Mouse (Mus musculus) hindbrain, embryonic 16.5 days (tissue): ENCODE measurements around the gene Klhl11. TPM values are rescaled to one million over a fixed set of nuclear protein-coding genes. Genes with fewer than 3 reads are reported as not detected.

Experiments
- ATAC-seq: fragments of 200-750 bp; cut with Nextera tagmentation; 2 replicates; pipeline ENCODE4 v1.8.0; 2017; ENCODE audit warnings: moderate TSS enrichment, moderate library complexity
- H3K27ac ChIP-seq: fragments of 300-500 bp; sonication (generic); 2 replicates; pipeline ENCODE4 v1.5.1; 2014; ENCODE audit warnings: low read depth, mild to moderate bottlenecking, control low read depth, low read length, moderate library complexity
- H3K27me3 ChIP-seq: fragments of 300-500 bp; sonication (generic); replicated peaks from 2 replicates; pipeline ENCODE4 v1.6.1; 2014; ENCODE audit warnings: low read length; ENCODE audit not compliant: control insufficient read depth, insufficient read depth
- H3K36me3 ChIP-seq: fragments of 300-500 bp; sonication (generic); 2 replicates; pipeline ENCODE4 v1.6.1; 2014; ENCODE audit warnings: mild to moderate bottlenecking, low read length, moderate library complexity, mixed read lengths; ENCODE audit not compliant: control insufficient read depth, insufficient read depth
- H3K4me1 ChIP-seq: fragments of 300-500 bp; sonication (generic); 2 replicates; pipeline ENCODE4 v1.6.1; 2014; ENCODE audit warnings: low read depth, low read length; ENCODE audit not compliant: control insufficient read depth, insufficient read depth
- H3K4me2 ChIP-seq: fragments of 300-500 bp; sonication (generic); 2 replicates; pipeline ENCODE4 v1.6.1; 2014; ENCODE audit warnings: mild to moderate bottlenecking, low read length, control low read depth, moderate library complexity
- H3K4me3 ChIP-seq: fragments of 300-500 bp; sonication (generic); 2 replicates; pipeline ENCODE4 v1.5.1; 2014; ENCODE audit warnings: mild to moderate bottlenecking, low read length, control low read depth, moderate library complexity
- H3K9ac ChIP-seq: fragments of 300-500 bp; sonication (generic); 2 replicates; pipeline ENCODE4 v1.6.1; 2014; ENCODE audit warnings: low read depth, mild to moderate bottlenecking, control low read depth, low read length, moderate library complexity
- H3K9me3 ChIP-seq: fragments of 300-500 bp; sonication (generic); 2 replicates; pipeline ENCODE4 v1.6.1; 2014; ENCODE audit warnings: mild to moderate bottlenecking, low read length, moderate library complexity; ENCODE audit not compliant: control insufficient read depth
- WGBS: fragments of 180-500 bp; shearing (Covaris S2); extraction: QIAGEN DNeasy Blood & Tissue Kit; methylation state at CpG from one replicate; pipeline ENCODE4 v1.1.7; 2014; 5-methylcytosine and 5-hydroxymethylcytosine counted together
- polyA plus RNA-seq: library from polyadenylated mRNA; unstranded; fragments of >200 nt; fragmentation: Nextera tagmentation; extraction: Ambion mirVana; gene quantifications from 2 replicates; pipeline ENCODE4 v1.2.1, GENCODE M21; 2015

Klhl11 gene
- polyA plus RNA-seq, 1 experiment from 2014 or later = 9.1 TPM

- H3K9ac ChIP-seq = no peak overlapping the region
- peaks cover 13% of the 10 kb centered on the region; the same call in 1 of the 2 replicates for H3K36me3 ChIP-seq
- no peak overlapping the region for H3K27ac ChIP-seq
- H3K4me1 ChIP-seq = no peaks in the 10 kb centered on the region
- H3K4me3 ChIP-seq = no peak overlapping the region
- no peaks in the 10 kb centered on the region for H3K27me3 ChIP-seq
- WGBS = 88% methylated on average over 4 of the region's 4 CpGs
- no peak for ATAC-seq
- no peak overlapping the region for H3K4me2 ChIP-seq
- no peaks in the 10 kb centered on the region for H3K9me3 ChIP-seq
Measured at GRCm38 (mm10) chr11:100457247-100457646, 15.3 kb downstream of the Klhl11 start.

- Histone ChIP-seq H3K4me2 (no peak overlapping the region), H3K4me1 (peaks cover 5% of the 10 kb centered on the region), H3K27me3 (no peaks in the 10 kb centered on the region), H3K36me3 (no peaks in the 10 kb centered on the region), H3K4me3 (no peak overlapping the region), H3K9ac (no peak overlapping the region), H3K27ac (no peak overlapping the region), H3K9me3 (no peaks in the 10 kb centered on the region)
- 73% methylated on average over 6 of the region's 6 CpGs for WGBS
- no peak for ATAC-seq
Measured at GRCm38 (mm10) chr11:100442625-100443024, 29.9 kb downstream of the Klhl11 start.

- H3K27me3 ChIP-seq = no peaks in the 10 kb centered on the region
- H3K9ac ChIP-seq = peak within 1 kb of the TSS; percentile 94
- no peak for ATAC-seq
- H3K27ac ChIP-seq = peak within 1 kb of the TSS; percentile 78
- no peaks in the 10 kb centered on the region for H3K9me3 ChIP-seq
- H3K4me1 ChIP-seq = peaks cover 5% of the 10 kb centered on the region
- 79% methylated on average over 8 of the region's 8 CpGs for WGBS
- peak within 1 kb of the TSS; percentile 80 for H3K4me3 ChIP-seq
- H3K4me2 ChIP-seq = peak within 1 kb of the TSS; percentile 81
- H3K36me3 ChIP-seq = 0 out of 2 replicates have a peak, but pooled peaks cover under 1% of the 10 kb centered on the region
Measured at GRCm38 (mm10) chr11:100441797-100442196, 30.7 kb downstream of the Klhl11 start, which contains the start of the genes Nt5c3b and Klhl10. Gene Nt5c3b (minus strand): TSS chr11:100441808. Gene Klhl10 (plus strand): TSS chr11:100441917.

- WGBS = 2% methylated on average over 49 of the region's 52 CpGs
- H3K4me2 ChIP-seq = peak overlapping the region; percentile 81
- no peaks in the 10 kb centered on the region for H3K27me3 ChIP-seq
- peak overlapping the region; percentile 78 for H3K27ac ChIP-seq
- H3K36me3 ChIP-seq = 0 out of 2 replicates have a peak, but pooled peaks cover 2% of the 10 kb centered on the region
- no peaks in the 10 kb centered on the region for H3K9me3 ChIP-seq
- peak overlapping the region; percentile 94 for H3K9ac ChIP-seq
- peak; percentile 97 for ATAC-seq
- H3K4me3 ChIP-seq = peak overlapping the region; percentile 80
- H3K4me1 ChIP-seq = peaks cover 5% of the 10 kb centered on the region
Measured at GRCm38 (mm10) chr11:100440691-100441522, 31.6 kb downstream of the Klhl11 start.

- no peak overlapping the region for H3K9ac ChIP-seq
- 79% methylated on average over 1 of the region's 1 CpGs for WGBS
- no peak overlapping the region for H3K4me3 ChIP-seq
- H3K4me1 ChIP-seq = peaks cover 5% of the 10 kb centered on the region
- no peak for ATAC-seq
- H3K27me3 ChIP-seq = no peaks in the 10 kb centered on the region
- H3K36me3 ChIP-seq = 0 out of 2 replicates have a peak, but pooled peaks cover 4% of the 10 kb centered on the region
- no peaks in the 10 kb centered on the region for H3K9me3 ChIP-seq
- H3K4me2 ChIP-seq = no peak overlapping the region
- H3K27ac ChIP-seq = no peak overlapping the region
Measured at GRCm38 (mm10) chr11:100437901-100438300, 34.6 kb downstream of the Klhl11 start.

GRCm38 (mm10) chr11:100435678-100436246 is 36.8 kb downstream of the Klhl11 start:
- Histone ChIP-seq H3K36me3 (0 out of 2 replicates have a peak, but pooled peaks cover 7% of the 10 kb centered on the region), H3K27ac (no peak overlapping the region), H3K9ac (no peak overlapping the region), H3K4me2 (no peak overlapping the region), H3K9me3 (no peaks in the 10 kb centered on the region), H3K27me3 (no peaks in the 10 kb centered on the region), H3K4me3 (no peak overlapping the region), H3K4me1 (peaks cover 5% of the 10 kb centered on the region)
- no peak for ATAC-seq
- 26% methylated on average over 9 of the region's 9 CpGs for WGBS

GRCm38 (mm10) chr11:100432002-100432401 is 40.5 kb downstream of the Klhl11 start:
- WGBS = 96% methylated on average over 5 of the region's 5 CpGs
- H3K36me3 ChIP-seq = peaks cover 12% of the 10 kb centered on the region; the same call in 1 of the 2 replicates
- H3K9ac ChIP-seq = no peak overlapping the region

GRCm38 (mm10) chr11:100430052-100430451 is 42.5 kb downstream of the Klhl11 start:
- no peaks in the 10 kb centered on the region for H3K4me1 ChIP-seq
- H3K9ac ChIP-seq = no peak overlapping the region
- 80% methylated on average over 7 of the region's 7 CpGs for WGBS
- no peak overlapping the region for H3K27ac ChIP-seq
- no peaks in the 10 kb centered on the region for H3K27me3 ChIP-seq
- H3K4me2 ChIP-seq = no peak overlapping the region
- ATAC-seq = no peak
- H3K4me3 ChIP-seq = no peak overlapping the region
- peaks cover 8% of the 10 kb centered on the region; the same call in 1 of the 2 replicates for H3K36me3 ChIP-seq
- no peaks in the 10 kb centered on the region for H3K9me3 ChIP-seq

More at GRCm38 (mm10) chr11:100432002-100432401, 40.5 kb downstream of the Klhl11 start:
- H3K4me3 ChIP-seq = no peak overlapping the region
- H3K4me1 ChIP-seq = no peaks in the 10 kb centered on the region
- H3K27ac ChIP-seq = no peak overlapping the region
- no peak overlapping the region for H3K4me2 ChIP-seq
- ATAC-seq = no peak
- no peaks in the 10 kb centered on the region for H3K9me3 ChIP-seq
- no peaks in the 10 kb centered on the region for H3K27me3 ChIP-seq

GRCm38 (mm10) chr11:100428612-100429199 is 43.8 kb downstream of the Klhl11 start:
- Histone ChIP-seq H3K27me3 (no peaks in the 10 kb centered on the region), H3K9me3 (no peaks in the 10 kb centered on the region)

More at GRCm38 (mm10) chr11:100428612-100429199, 43.8 kb downstream of the Klhl11 start:
- Histone ChIP-seq H3K4me3 (no peak overlapping the region), H3K4me2 (no peak overlapping the region), H3K9ac (no peak overlapping the region), H3K36me3 (peaks cover 8% of the 10 kb centered on the region; the same call in 1 of the 2 replicates), H3K4me1 (no peaks in the 10 kb centered on the region), H3K27ac (no peak overlapping the region)
- ATAC-seq = peak; percentile 71
- WGBS = 43% methylated on average over 9 of the region's 9 CpGs
